Mouse (Mus musculus) midbrain, embryonic 14.5 days (tissue): Measurements from ENCODE around the gene Ggcx. TPM values are rescaled to one million over a fixed set of nuclear protein-coding genes. Genes with fewer than 3 reads are reported as not detected.

ENCODE experiments used
- ATAC-seq: fragments of 200-750 bp; cut with Nextera tagmentation; 2 replicates; pipeline ENCODE4 v1.8.0; 2017; ENCODE audit warnings: moderate number of reproducible peaks, moderate library complexity; ENCODE audit not compliant: low FRiP score, low TSS enrichment
- DNase-seq: peaks from one replicate; pipeline ENCODE4 v3.0.0-alpha.2; 2015
- H3K27ac ChIP-seq: fragments of 300-500 bp; sonication (generic); replicated peaks from 2 replicates; pipeline ENCODE4 v1.5.1; 2014; ENCODE audit warnings: mild to moderate bottlenecking, low read depth, low read length, moderate library complexity
- H3K27me3 ChIP-seq: fragments of 300-500 bp; sonication (generic); 2 replicates; pipeline ENCODE4 v1.6.1; 2014; ENCODE audit warnings: low read length, control low read depth, mixed read lengths; ENCODE audit not compliant: control insufficient read depth, insufficient read depth
- H3K36me3 ChIP-seq: fragments of 300-500 bp; sonication (generic); 2 replicates; pipeline ENCODE4 v1.6.1; 2014; ENCODE audit warnings: low read length, control low read depth; ENCODE audit not compliant: control insufficient read depth, insufficient read depth
- H3K4me1 ChIP-seq: fragments of 300-500 bp; sonication (generic); 2 replicates; pipeline ENCODE4 v1.6.1; 2014; ENCODE audit warnings: mild to moderate bottlenecking, antibody characterized with exemption, low read length, control low read depth; ENCODE audit not compliant: control insufficient read depth, insufficient read depth
- H3K4me2 ChIP-seq: fragments of 300-500 bp; sonication (generic); 2 replicates; pipeline ENCODE4 v1.6.1; 2014; ENCODE audit warnings: mild to moderate bottlenecking, low read length, moderate library complexity
- H3K4me3 ChIP-seq: fragments of 300-500 bp; sonication (generic); replicated peaks from 2 replicates; pipeline ENCODE4 v1.5.1; 2014; ENCODE audit warnings: low read depth, low read length
- H3K9ac ChIP-seq: fragments of 300-500 bp; sonication (generic); replicated peaks from 2 replicates; pipeline ENCODE4 v1.6.1; 2014; ENCODE audit warnings: mild to moderate bottlenecking, low read length, moderate library complexity
- H3K9me3 ChIP-seq: fragments of 300-500 bp; sonication (generic); 2 replicates; pipeline ENCODE4 v1.6.1; 2016; ENCODE audit warnings: low read length, control low read depth, mixed read lengths; ENCODE audit not compliant: control insufficient read depth
- WGBS: fragments of 180-500 bp; shearing (Covaris S2); extraction: QIAGEN DNeasy Blood & Tissue Kit; methylation state at CpG from one replicate; pipeline ENCODE4 v1.1.7; 2014; 5-methylcytosine and 5-hydroxymethylcytosine counted together
- polyA plus RNA-seq: library from polyadenylated mRNA; unstranded; fragments of >200 nt; fragmentation: Nextera tagmentation; extraction: Ambion mirVana; gene quantifications from 2 replicates; pipeline ENCODE4 v1.2.1, GENCODE M21; 2014

Gene Ggcx
- polyA plus RNA-seq, 1 experiment from 2014 or later = 8.0 TPM

DNA sequence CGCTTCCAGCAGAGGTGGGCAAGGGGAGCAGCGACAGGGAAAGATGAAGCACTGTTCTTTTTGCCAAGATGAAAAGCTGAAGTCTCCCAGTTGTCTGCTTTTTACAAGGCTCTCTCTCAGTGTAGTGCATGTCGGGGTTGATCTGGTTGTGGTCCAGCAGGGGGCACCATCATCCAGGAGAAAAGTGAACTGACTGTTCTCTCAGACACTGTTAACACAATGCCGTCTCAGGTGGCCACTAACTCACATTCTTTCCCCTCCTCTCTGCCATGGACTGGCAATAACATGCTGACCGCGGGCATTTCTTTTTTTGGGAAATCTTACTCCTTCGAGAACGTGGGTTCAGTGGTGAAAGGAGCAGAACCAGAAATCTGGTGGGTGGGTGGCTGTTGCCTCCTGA, 13.9 kb downstream of the Ggcx start:
- 33% methylated on average over 8 of the region's 8 CpGs for WGBS
- Histone ChIP-seq H3K27ac (no peak overlapping the region), H3K9ac (no peak overlapping the region), H3K9me3 (no peaks in the 10 kb centered on the region), H3K27me3 (no peaks in the 10 kb centered on the region), H3K4me1 (no peaks in the 10 kb centered on the region), H3K4me2 (no peak overlapping the region), H3K4me3 (no peak overlapping the region), H3K36me3 (peaks cover 91% of the 10 kb centered on the region)
- ATAC-seq (peak; percentile 86), DNase-seq (peak; percentile 91)

DNA sequence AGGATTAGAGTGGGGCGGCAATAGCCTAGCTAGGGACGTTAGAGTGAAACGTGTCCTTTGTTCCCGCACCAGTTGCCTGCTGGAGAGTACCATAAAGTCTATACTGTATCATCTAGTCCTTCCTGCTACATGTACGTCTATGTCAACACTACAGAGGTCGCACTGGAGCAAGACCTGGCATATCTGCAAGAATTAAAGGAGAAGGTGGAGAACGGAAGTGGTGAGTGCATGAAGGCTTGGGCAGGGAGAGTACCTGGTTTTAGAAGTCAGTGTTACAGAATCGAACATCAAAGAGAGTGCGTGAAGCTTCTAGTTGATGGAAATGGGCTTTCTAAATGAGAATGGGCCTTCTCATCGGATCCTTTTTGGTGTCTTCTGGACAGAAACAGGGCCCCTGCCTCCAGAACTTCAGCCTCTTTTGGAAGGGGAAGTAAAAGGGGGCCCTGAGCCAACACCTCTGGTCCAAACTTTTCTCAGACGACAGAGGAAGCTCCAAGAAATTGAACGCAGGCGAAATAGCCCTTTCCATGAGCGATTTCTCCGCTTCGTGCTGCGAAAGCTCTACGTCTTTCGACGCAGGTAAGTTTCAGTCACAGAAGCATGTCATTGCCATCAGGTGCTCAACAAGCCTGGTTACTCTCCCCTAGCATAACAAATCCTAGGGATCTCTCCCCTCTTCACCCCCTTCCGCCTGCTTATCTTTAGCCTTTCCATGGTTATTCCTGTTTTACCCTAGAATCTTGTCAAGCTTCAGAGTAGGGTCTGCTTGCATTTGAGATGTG, 15.1 kb downstream of the Ggcx start:
- Histone ChIP-seq H3K9ac (no peak overlapping the region), H3K4me1 (no peaks in the 10 kb centered on the region), H3K4me3 (no peak overlapping the region), H3K27ac (no peak overlapping the region), H3K36me3 (peaks cover 90% of the 10 kb centered on the region), H3K27me3 (no peaks in the 10 kb centered on the region), H3K9me3 (no peaks in the 10 kb centered on the region), H3K4me2 (no peak overlapping the region)
- WGBS = 90% methylated on average over 21 of the region's 21 CpGs
- DNase-seq = no peak
- no peak for ATAC-seq

DNA sequence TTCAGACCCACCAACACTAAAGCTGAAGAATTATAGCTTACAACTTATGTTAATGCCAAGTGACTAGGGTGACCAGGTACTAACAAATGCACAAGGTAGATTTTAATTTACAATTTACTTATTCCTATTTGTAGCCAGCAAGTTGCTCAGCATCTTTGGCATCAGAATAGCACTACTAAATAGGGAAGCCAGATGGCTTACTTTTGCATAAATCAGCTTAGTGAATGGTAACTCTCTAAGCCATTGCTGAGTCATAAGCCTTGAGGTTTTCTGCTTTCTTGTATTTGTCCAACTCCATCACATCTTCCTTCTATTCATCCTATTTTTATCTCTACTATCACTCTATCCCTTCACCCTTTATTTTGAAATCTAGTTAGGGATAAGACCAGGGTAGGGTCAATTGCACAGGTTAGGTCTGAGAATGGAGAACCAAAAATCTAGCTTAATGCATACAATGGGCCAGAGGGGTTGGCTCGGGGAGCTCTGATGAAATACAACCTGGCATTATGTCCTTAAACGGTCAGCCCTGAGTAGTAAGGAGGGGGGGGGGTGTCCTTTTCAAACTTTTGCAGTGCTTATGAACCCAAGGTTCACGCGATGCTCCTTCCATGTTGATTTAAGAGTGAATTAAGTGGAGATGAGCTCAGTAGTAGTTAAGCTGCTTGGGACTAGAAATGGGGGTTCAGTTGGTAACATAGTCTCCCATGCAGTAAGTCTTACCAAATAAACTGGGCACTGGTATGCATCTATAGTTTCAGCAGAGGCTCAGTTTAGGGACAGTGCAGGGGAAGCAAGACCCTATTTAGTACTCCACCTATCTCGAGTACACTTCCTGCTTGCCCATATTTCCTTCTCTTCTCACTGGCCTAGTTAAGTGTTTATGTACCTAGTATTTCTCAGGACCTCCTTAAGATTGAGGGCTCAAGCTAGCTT, 17.1 kb downstream of the Ggcx start:
- Histone ChIP-seq H3K4me3 (no peak overlapping the region), H3K9me3 (no peaks in the 10 kb centered on the region), H3K27ac (no peak overlapping the region), H3K36me3 (peaks cover 91% of the 10 kb centered on the region), H3K4me2 (no peak overlapping the region), H3K9ac (no peak overlapping the region), H3K27me3 (no peaks in the 10 kb centered on the region), H3K4me1 (no peaks in the 10 kb centered on the region; the same call in 1 of the 2 replicates)
- ATAC-seq (0 out of 2 replicates have a peak, but pooled peaks have one; percentile 16), DNase-seq (peak; percentile 25)
- 34% methylated on average over 5 of the region's 5 CpGs for WGBS

DNA sequence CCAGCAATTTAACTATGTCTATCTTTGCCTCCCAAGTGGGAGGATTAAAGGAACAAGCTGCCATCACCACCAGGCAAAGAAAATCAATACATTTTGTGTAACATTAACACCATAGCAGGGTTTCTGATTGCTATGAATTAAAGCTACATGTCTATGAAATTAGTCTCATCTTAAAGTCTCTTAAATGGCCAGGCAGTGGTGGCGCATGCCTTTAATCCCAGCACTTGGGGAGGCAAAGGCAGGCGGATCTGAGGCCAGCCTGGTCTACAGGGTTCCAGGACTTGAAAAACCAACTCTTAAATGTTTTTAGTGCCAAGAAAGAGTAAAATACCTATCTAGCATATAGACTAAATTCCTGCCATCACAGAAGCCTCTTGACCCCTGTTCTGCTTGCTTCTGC, 18.0 kb downstream of the Ggcx start:
- Histone ChIP-seq H3K9me3 (no peaks in the 10 kb centered on the region), H3K27me3 (no peaks in the 10 kb centered on the region), H3K27ac (no peak overlapping the region), H3K9ac (no peak overlapping the region), H3K4me1 (peaks cover 9% of the 10 kb centered on the region), H3K36me3 (peaks cover 93% of the 10 kb centered on the region), H3K4me2 (no peak overlapping the region), H3K4me3 (no peak overlapping the region)
- no peak for DNase-seq
- no peak for ATAC-seq
- WGBS = 81% methylated on average over 2 of the region's 2 CpGs

- 5% methylated on average over 5 of the region's 5 CpGs for WGBS
- Histone ChIP-seq H3K4me1 (peaks cover 27% of the 10 kb centered on the region), H3K4me3 (peak overlapping the region; percentile 99), H3K36me3 (peaks cover 40% of the 10 kb centered on the region), H3K9ac (peak overlapping the region; percentile 100; the same call in 1 of the 2 replicates), H3K27ac (no peak overlapping the region), H3K27me3 (no peaks in the 10 kb centered on the region), H3K9me3 (no peaks in the 10 kb centered on the region), H3K4me2 (peak overlapping the region; percentile 88)
- DNase-seq (no peak), ATAC-seq (no peak)
Observed at GRCm38 (mm10) chr6:72438226-72438625, 24.1 kb downstream of the Ggcx start.

- WGBS = under 1% methylated on average over 56 of the region's 57 CpGs
- H3K4me2 ChIP-seq = peak overlapping the region; percentile 88
- no peaks in the 10 kb centered on the region for H3K9me3 ChIP-seq
- ATAC-seq = peak; percentile 49
- no peaks in the 10 kb centered on the region for H3K27me3 ChIP-seq
- DNase-seq = peak; percentile 90
- H3K9ac ChIP-seq = peak overlapping the region; percentile 100
- peaks cover 34% of the 10 kb centered on the region for H3K36me3 ChIP-seq
- peak overlapping the region; percentile 98 for H3K27ac ChIP-seq
- H3K4me3 ChIP-seq = peak overlapping the region; percentile 99
- peaks cover 27% of the 10 kb centered on the region for H3K4me1 ChIP-seq
Observed at GRCm38 (mm10) chr6:72438862-72439354, 24.8 kb downstream of the Ggcx start.

DNA sequence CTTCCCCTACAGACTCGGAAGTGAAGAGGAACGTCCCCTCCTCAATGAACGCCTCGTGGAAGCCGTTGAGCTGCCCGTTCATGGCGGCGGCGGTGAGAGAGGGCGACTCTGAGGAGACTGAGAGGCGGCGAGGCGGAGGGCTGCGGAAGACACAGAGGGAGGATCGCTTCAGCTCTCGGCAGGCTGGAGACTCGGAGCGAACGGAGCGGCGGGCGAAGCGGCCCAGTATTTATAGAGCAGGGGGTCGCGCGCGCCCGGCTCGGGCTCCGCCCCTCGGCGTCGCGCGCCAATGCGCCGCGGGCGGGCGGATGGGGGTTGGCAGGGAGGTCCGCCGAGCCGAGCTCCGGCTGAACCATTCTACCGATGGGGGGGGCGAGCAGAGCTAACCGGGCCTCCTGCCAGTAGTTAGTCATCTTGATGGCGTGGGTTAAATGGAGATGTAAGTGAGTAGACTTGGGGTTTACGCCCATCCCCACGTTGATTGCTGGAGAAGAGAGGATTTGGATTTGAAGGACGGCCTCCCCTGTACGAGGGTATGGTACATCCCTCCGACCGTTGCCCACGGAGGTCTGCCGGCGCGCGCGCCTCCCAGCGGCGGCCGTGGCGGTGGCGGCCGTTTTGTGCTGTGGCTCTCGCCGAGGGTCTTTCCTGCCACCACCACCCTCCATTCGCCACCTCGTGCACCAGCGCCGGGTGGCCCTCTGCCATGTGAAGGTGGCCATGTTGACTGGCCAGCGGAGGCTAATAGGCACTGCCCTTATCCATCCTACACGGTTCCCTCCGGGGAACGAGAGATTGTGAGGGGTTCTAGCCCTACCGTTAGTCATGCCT, 25.5 kb downstream of the Ggcx start, which contains the start of gene Mat2a:
Mat2a (minus strand) TSS at position 204 of the 831 bp plus-strand sequence.
- H3K4me1 ChIP-seq = peaks cover 27% of the 10 kb centered on the region
- peak within 1 kb of the TSS; percentile 88 for H3K4me2 ChIP-seq
- no peaks in the 10 kb centered on the region for H3K9me3 ChIP-seq
- DNase-seq (peak; percentile 97), ATAC-seq (peak; percentile 89)
- H3K4me3 ChIP-seq = peak within 1 kb of the TSS; percentile 99
- H3K27me3 ChIP-seq = no peaks in the 10 kb centered on the region
- H3K27ac ChIP-seq = peak within 1 kb of the TSS; percentile 98
- H3K36me3 ChIP-seq = peaks cover 28% of the 10 kb centered on the region
- under 1% methylated on average over 77 of the region's 77 CpGs for whole genome bisulfite sequencing
- H3K9ac ChIP-seq = peak within 1 kb of the TSS; percentile 100
